Comparison of ENCODE assay signal across 9 mouse cellular contexts in the genomic region with DNA sequence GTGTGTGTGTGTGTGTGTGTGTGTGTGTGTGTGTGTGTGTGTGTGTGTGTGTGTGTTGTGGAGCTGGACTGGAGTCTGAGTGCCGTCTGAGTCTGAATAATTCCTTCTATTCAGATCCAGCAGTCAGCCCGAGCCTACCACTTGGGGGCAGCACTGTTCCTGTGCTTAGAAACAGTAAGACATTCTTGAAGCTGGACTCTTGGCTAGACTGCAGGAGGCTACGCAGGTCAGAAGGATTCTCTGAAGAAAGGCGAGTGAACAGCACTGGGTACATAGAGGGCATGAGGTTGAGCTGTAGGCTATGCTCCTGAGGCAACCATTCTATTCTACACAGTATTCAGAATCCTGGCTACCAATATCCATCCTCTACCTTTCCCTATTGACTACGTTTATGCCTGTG.
DNase-seq lines count a peak whose midpoint lies in the region; ATAC-seq lines count a peak whose summit lies in the region.
"Had no signal": no experiment of that assay in that cellular context is flagged by ENCODE, and none has a peak within 500 bp of the region (broad histone marks: within the 10 kb centered on the region; RNA-seq: fewer than 3 reads in every experiment).

No protein-coding gene starts in this region.

- no peak overlapping the region for H3K9ac ChIP-seq in forebrain, embryonic 14.5 days (ENCODE audit: low read length)
- H3K9ac ChIP-seq in hindbrain, embryonic 13.5 days, result no peak overlapping the region
- H3K9ac ChIP-seq: liver, embryonic 15.5 days had no signal

- no peaks in the 10 kb centered on the region for H3K27me3 ChIP-seq in forebrain, embryonic 14.5 days (replicated peaks; ENCODE audit: control insufficient read depth, insufficient read depth, low read length)
- H3K27me3 ChIP-seq in hindbrain, embryonic 13.5 days, result no peaks in the 10 kb centered on the region
- H3K27me3 ChIP-seq: liver, embryonic 15.5 days had no signal

- no peaks in the 10 kb centered on the region for H3K9me3 ChIP-seq in forebrain, embryonic 14.5 days (replicated peaks; ENCODE audit: control insufficient read depth, low read length)
- H3K9me3 ChIP-seq in hindbrain, embryonic 13.5 days, result no peaks in the 10 kb centered on the region
- H3K9me3 ChIP-seq: liver, embryonic 15.5 days had no signal

- H3K27ac ChIP-seq in forebrain, embryonic 14.5 days (ENCODE audit: low read depth, low read length), result no peak overlapping the region
- H3K27ac ChIP-seq in hindbrain, embryonic 13.5 days, result no peak overlapping the region
- H3K27ac ChIP-seq: liver, embryonic 15.5 days had no signal

- no peaks in the 10 kb centered on the region for H3K36me3 ChIP-seq in forebrain, embryonic 14.5 days (ENCODE audit: control insufficient read depth, insufficient read depth, low read length)
- H3K36me3 ChIP-seq in hindbrain, embryonic 13.5 days, result no peaks in the 10 kb centered on the region
- H3K36me3 ChIP-seq: liver, embryonic 15.5 days had no signal

- DNase-seq in MN1 (ENCODE audit: low spot score), result peak; percentile 9
- DNase-seq in c-Kit-positive CD71-positive TER-119-negative erythroid progenitor cells, embryonic 14.5 days (ENCODE audit: low read depth), result peak; percentile 8
- peak; percentile 85 for DNase-seq in forebrain, embryonic 14.5 days (ENCODE audit: low spot score)
- peak; percentile 64 to 85 for DNase-seq in layer of hippocampus, postnatal 25 days (ENCODE audit: extremely low spot score in 1 of 2, low spot score in 1 of 2)
- peak; percentile 25 for DNase-seq in skeletal muscle tissue, adult 2 months (ENCODE audit: low read depth, low spot score)

- H3K4me3 ChIP-seq in forebrain, embryonic 14.5 days (ENCODE audit: low read depth, low read length), result no peak overlapping the region
- H3K4me3 ChIP-seq in hindbrain, embryonic 13.5 days, result no peak overlapping the region
- H3K4me3 ChIP-seq: liver, embryonic 15.5 days had no signal

- ATAC-seq in forebrain, embryonic 14.5 days, result peak; percentile 61
- peak; percentile 61 for ATAC-seq in hindbrain, embryonic 13.5 days (ENCODE audit: low FRiP score)
- ATAC-seq in megakaryocyte-erythroid progenitor cell, adult 5-6 weeks (replicated peaks; ENCODE audit: low FRiP score, low TSS enrichment, poor library complexity, severe bottlenecking), result 0 out of 2 replicates have a peak, but pooled peaks have one; percentile 41
- no peak for ATAC-seq in erythroblast, adult 5-6 weeks (replicated peaks; ENCODE audit: low FRiP score, poor library complexity, severe bottlenecking)

- no peak overlapping the region for H3K4me2 ChIP-seq in forebrain, embryonic 14.5 days (ENCODE audit: low read length)
- H3K4me2 ChIP-seq in hindbrain, embryonic 13.5 days, result no peak overlapping the region
- H3K4me2 ChIP-seq: liver, embryonic 15.5 days had no signal

- WGBS in forebrain, embryonic 14.5 days, result 31% methylated on average over 5 of the region's 5 CpGs
- WGBS in hindbrain, embryonic 13.5 days, result 36% methylated on average over 5 of the region's 5 CpGs

- H3K4me1 ChIP-seq in forebrain, embryonic 14.5 days (ENCODE audit: control insufficient read depth, insufficient read depth, low read length), result no peaks in the 10 kb centered on the region
- no peaks in the 10 kb centered on the region for H3K4me1 ChIP-seq in hindbrain, embryonic 13.5 days (replicated peaks)
- H3K4me1 ChIP-seq: liver, embryonic 15.5 days had no signal

Comparison
In these comparisons a context has a peak if more than half of its experiments do, and no peak if none do; other contexts are left out.
1. DNase-seq: peak in every context shown above with its lines; median percentile 85 in forebrain, embryonic 14.5 days; 74 in layer of hippocampus, postnatal 25 days; 25 in skeletal muscle tissue, adult 2 months; 9 in MN1; 8 in c-Kit-positive CD71-positive TER-119-negative erythroid progenitor cells, embryonic 14.5 days.